Mouse (Mus musculus) hindbrain, embryonic 13.5 days (tissue): Measurements from ENCODE around the gene Csnk1e. TPM values are rescaled to one million over a fixed set of nuclear protein-coding genes. Genes with fewer than 3 reads are reported as not detected.
A peak's percentile ranks its signal among the peaks of the same experiment; 100 is the strongest.
"Not testable (repeated sequence)": the region's sequence is repeated elsewhere in the genome, so short reads cannot be mapped to it uniquely, and the experiment has no call there.

Experiments used
- ATAC-seq: fragments of 200-750 bp; cut with Nextera tagmentation; 2 replicates; pipeline ENCODE4 v1.8.0; 2017; ENCODE audit warnings: moderate TSS enrichment; ENCODE audit not compliant: low FRiP score
- H3K27ac ChIP-seq: fragments of 300-500 bp; sonication (generic); 2 replicates; pipeline ENCODE4 v1.5.1; 2015; ENCODE audit warnings: inconsistent platforms, mild to moderate bottlenecking, moderate library complexity
- H3K27me3 ChIP-seq: fragments of 300-500 bp; sonication (generic); 2 replicates; pipeline ENCODE4 v1.6.1; 2015; ENCODE audit warnings: mild to moderate bottlenecking, inconsistent platforms
- H3K36me3 ChIP-seq: fragments of 300-500 bp; sonication (generic); 2 replicates; pipeline ENCODE4 v1.6.1; 2015; ENCODE audit warnings: mild to moderate bottlenecking, inconsistent platforms
- H3K4me1 ChIP-seq: fragments of 300-500 bp; sonication (generic); replicated peaks from 2 replicates; pipeline ENCODE4 v1.6.1; 2015; ENCODE audit warnings: inconsistent platforms
- H3K4me2 ChIP-seq: fragments of 300-500 bp; sonication (generic); 2 replicates; pipeline ENCODE4 v1.6.1; 2015; ENCODE audit warnings: inconsistent platforms, mild to moderate bottlenecking, moderate library complexity
- H3K4me3 ChIP-seq: fragments of 300-500 bp; sonication (generic); 2 replicates; pipeline ENCODE4 v1.5.1; 2015; ENCODE audit warnings: mild to moderate bottlenecking, inconsistent platforms
- H3K9ac ChIP-seq: fragments of 300-500 bp; sonication (generic); 2 replicates; pipeline ENCODE4 v1.6.1; 2015; ENCODE audit warnings: mild to moderate bottlenecking, inconsistent platforms
- H3K9me3 ChIP-seq: fragments of 300-500 bp; sonication (generic); 2 replicates; pipeline ENCODE4 v1.6.1; 2016; ENCODE audit warnings: inconsistent platforms
- WGBS: fragments of 180-500 bp; shearing (Covaris S2); methylation state at CpG from one replicate; pipeline ENCODE4 v1.1.7; 2015; 5-methylcytosine and 5-hydroxymethylcytosine counted together
- polyA plus RNA-seq: library from polyadenylated mRNA; unstranded; fragments of >200 nt; fragmentation: Nextera tagmentation; extraction: Ambion mirVana; gene quantifications from 2 replicates; pipeline ENCODE4 v1.2.1, GENCODE M21; 2015

Gene Csnk1e
- polyA plus RNA-seq, 1 experiment from 2014 or later: 245 TPM

GRCm38 (mm10) chr15:79471095-79471494 lies 15.7 kb upstream of the Csnk1e start:
- no peak overlapping the region for H3K27ac ChIP-seq
- H3K9me3 ChIP-seq: peaks cover 4% of the 10 kb centered on the region; the same call in 1 of the 2 replicates
- peak overlapping the region; percentile 27; the same call in 1 of the 2 replicates for H3K4me3 ChIP-seq
- peak overlapping the region; percentile 43 for H3K9ac ChIP-seq
- peaks cover 16% of the 10 kb centered on the region for H3K4me1 ChIP-seq
- H3K36me3 ChIP-seq: no peaks in the 10 kb centered on the region
- no peak for ATAC-seq
- peaks cover 13% of the 10 kb centered on the region for H3K27me3 ChIP-seq
- H3K4me2 ChIP-seq: peak overlapping the region; percentile 43; the same call in 1 of the 2 replicates
- 54% methylated on average over 10 of the region's 10 CpGs for WGBS

GRCm38 (mm10) chr15:79470583-79470982 lies 15.2 kb upstream of the Csnk1e start:
- H3K36me3 ChIP-seq: no peaks in the 10 kb centered on the region
- H3K4me2 ChIP-seq: peak overlapping the region; percentile 43
- WGBS: 31% methylated on average over 17 of the region's 17 CpGs
- no peak for ATAC-seq
- peaks cover 4% of the 10 kb centered on the region; the same call in 1 of the 2 replicates for H3K9me3 ChIP-seq
- peaks cover 16% of the 10 kb centered on the region for H3K4me1 ChIP-seq
- H3K9ac ChIP-seq: peak overlapping the region; percentile 43; the same call in 1 of the 2 replicates
- peak overlapping the region; percentile 27 for H3K4me3 ChIP-seq
- peaks cover 13% of the 10 kb centered on the region for H3K27me3 ChIP-seq
- no peak overlapping the region for H3K27ac ChIP-seq

GRCm38 (mm10) chr15:79469577-79469976 lies 14.2 kb upstream of the Csnk1e start:
- H3K4me1 ChIP-seq: peaks cover 16% of the 10 kb centered on the region
- H3K4me2 ChIP-seq: no peak overlapping the region
- no peak overlapping the region for H3K27ac ChIP-seq
- 70% methylated on average over 5 of the region's 5 CpGs for WGBS
- H3K9me3 ChIP-seq: peaks cover 4% of the 10 kb centered on the region; the same call in 1 of the 2 replicates
- no peak overlapping the region for H3K9ac ChIP-seq
- H3K36me3 ChIP-seq: no peaks in the 10 kb centered on the region
- no peak for ATAC-seq
- H3K27me3 ChIP-seq: peaks cover 18% of the 10 kb centered on the region
- no peak overlapping the region for H3K4me3 ChIP-seq

- Histone ChIP-seq H3K36me3 (no peaks in the 10 kb centered on the region), H3K27ac (no peak overlapping the region), H3K4me1 (peaks cover 15% of the 10 kb centered on the region), H3K27me3 (peaks cover 42% of the 10 kb centered on the region), H3K4me2 (no peak overlapping the region), H3K9ac (peak overlapping the region; percentile 24; the same call in 1 of the 2 replicates), H3K9me3 (no peaks in the 10 kb centered on the region), H3K4me3 (no peak overlapping the region)
- peak; percentile 90 for ATAC-seq
- 8% methylated on average over 18 of the region's 18 CpGs for WGBS
Observed at GRCm38 (mm10) chr15:79466601-79467286, 11.4 kb upstream of the Csnk1e start.

GRCm38 (mm10) chr15:79456546-79456945 lies 1.2 kb upstream of the Csnk1e start:
- Histone ChIP-seq H3K4me2 (no peak overlapping the region), H3K27ac (no peak overlapping the region), H3K4me1 (peaks cover 7% of the 10 kb centered on the region), H3K9me3 (no peaks in the 10 kb centered on the region), H3K9ac (no peak overlapping the region), H3K36me3 (no peaks in the 10 kb centered on the region), H3K4me3 (no peak overlapping the region), H3K27me3 (peaks cover 41% of the 10 kb centered on the region)
- WGBS: 75% methylated on average over 6 of the region's 6 CpGs
- no peak for ATAC-seq

GRCm38 (mm10) chr15:79456104-79456503 lies 738 bp upstream of the Csnk1e start:
- not testable (repeated sequence) for H3K4me3 ChIP-seq, H3K27ac ChIP-seq, H3K4me1 ChIP-seq, ATAC-seq, H3K36me3 ChIP-seq, H3K9ac ChIP-seq, H3K9me3 ChIP-seq, H3K4me2 ChIP-seq
- 58% methylated on average over 6 of the region's 6 CpGs for WGBS
- peaks cover 37% of the 10 kb centered on the region for H3K27me3 ChIP-seq

GRCm38 (mm10) chr15:79453831-79454230 lies 1.5 kb downstream of the Csnk1e start:
- Histone ChIP-seq H3K9ac (no peak overlapping the region), H3K27me3 (peaks cover 28% of the 10 kb centered on the region), H3K9me3 (no peaks in the 10 kb centered on the region), H3K36me3 (no peaks in the 10 kb centered on the region), H3K4me3 (no peak overlapping the region), H3K4me1 (peaks cover 7% of the 10 kb centered on the region), H3K27ac (no peak overlapping the region), H3K4me2 (no peak overlapping the region)
- ATAC-seq: no peak
- WGBS: 92% methylated on average over 4 of the region's 4 CpGs

- Histone ChIP-seq H3K27ac (no peak overlapping the region), H3K36me3 (no peaks in the 10 kb centered on the region), H3K4me3 (no peak overlapping the region), H3K9ac (no peak overlapping the region), H3K9me3 (no peaks in the 10 kb centered on the region), H3K4me2 (no peak overlapping the region), H3K27me3 (peaks cover 6% of the 10 kb centered on the region; the same call in 1 of the 2 replicates), H3K4me1 (peaks cover 4% of the 10 kb centered on the region)
- 95% methylated on average over 3 of the region's 3 CpGs for WGBS
- no peak for ATAC-seq
Observed at GRCm38 (mm10) chr15:79448041-79448440, 7.3 kb downstream of the Csnk1e start.

GRCm38 (mm10) chr15:79445786-79446654 lies 9.3 kb downstream of the Csnk1e start:
- Histone ChIP-seq H3K4me1 (peaks cover 14% of the 10 kb centered on the region), H3K4me3 (no peak overlapping the region), H3K36me3 (no peaks in the 10 kb centered on the region), H3K4me2 (no peak overlapping the region), H3K27me3 (0 out of 2 replicates have a peak, but pooled peaks cover 2% of the 10 kb centered on the region), H3K9me3 (no peaks in the 10 kb centered on the region), H3K9ac (no peak overlapping the region), H3K27ac (no peak overlapping the region)
- WGBS: 87% methylated on average over 8 of the region's 8 CpGs
- ATAC-seq: no peak

- Histone ChIP-seq H3K36me3 (no peaks in the 10 kb centered on the region), H3K9ac (0 out of 2 replicates have a peak overlapping the region, but pooled peaks have one; percentile 24), H3K4me1 (peaks cover 35% of the 10 kb centered on the region), H3K9me3 (no peaks in the 10 kb centered on the region), H3K27ac (no peak overlapping the region), H3K4me3 (no peak overlapping the region), H3K4me2 (no peak overlapping the region), H3K27me3 (no peaks in the 10 kb centered on the region)
- 57% methylated on average over 7 of the region's 7 CpGs for WGBS
- no peak for ATAC-seq
Observed at GRCm38 (mm10) chr15:79443856-79444410, 11.4 kb downstream of the Csnk1e start.

- WGBS: 82% methylated on average over 9 of the region's 9 CpGs
- H3K4me2 ChIP-seq: peak overlapping the region; percentile 61
- no peaks in the 10 kb centered on the region for H3K27me3 ChIP-seq
- H3K4me3 ChIP-seq: no peak overlapping the region
- no peak overlapping the region for H3K27ac ChIP-seq
- H3K4me1 ChIP-seq: peaks cover 44% of the 10 kb centered on the region
- no peak for ATAC-seq
- H3K9ac ChIP-seq: peak overlapping the region; percentile 100; the same call in 1 of the 2 replicates
- peaks cover 7% of the 10 kb centered on the region for H3K36me3 ChIP-seq
- H3K9me3 ChIP-seq: no peaks in the 10 kb centered on the region
Observed at GRCm38 (mm10) chr15:79442961-79443518, 12.3 kb downstream of the Csnk1e start.

GRCm38 (mm10) chr15:79442257-79442611 lies 13.1 kb downstream of the Csnk1e start:
- peak overlapping the region; percentile 100 for H3K9ac ChIP-seq
- no peaks in the 10 kb centered on the region for H3K9me3 ChIP-seq
- ATAC-seq: peak; percentile 34
- peaks cover 15% of the 10 kb centered on the region for H3K36me3 ChIP-seq
- under 1% methylated on average over 6 of the region's 6 CpGs for WGBS
- H3K27me3 ChIP-seq: no peaks in the 10 kb centered on the region
- peaks cover 52% of the 10 kb centered on the region for H3K4me1 ChIP-seq
- peak overlapping the region; percentile 90 for H3K4me3 ChIP-seq
- H3K4me2 ChIP-seq: peak overlapping the region; percentile 61
- H3K27ac ChIP-seq: peak overlapping the region; percentile 99
